Mouse (Mus musculus) thymus, adult 2 months (tissue): ENCODE results near the gene Il5ra. TPM values are rescaled to one million over a fixed set of nuclear protein-coding genes. Genes with fewer than 3 reads are reported as not detected.

Experiments used
- DNase-seq: peaks from one replicate; pipeline ENCODE4 v3.0.0; 2021
- H3K27ac ChIP-seq: fragments of 200-500 bp; 2 replicates; pipeline ENCODE4 v1.5.1; 2012; ENCODE audit warnings: low read length, control low read depth; ENCODE audit not compliant: control insufficient read depth, insufficient read depth
- H3K27me3 ChIP-seq: fragments of 200-500 bp; 2 replicates; pipeline ENCODE4 v1.6.1; 2012; ENCODE audit warnings: mild to moderate bottlenecking, low read length, moderate library complexity, mixed read lengths; ENCODE audit not compliant: control insufficient read depth, insufficient read depth
- H3K36me3 ChIP-seq: fragments of 200-500 bp; 2 replicates; pipeline ENCODE4 v1.6.1; 2012; ENCODE audit warnings: mild to moderate bottlenecking, low read length, moderate library complexity; ENCODE audit not compliant: control insufficient read depth, insufficient read depth
- H3K4me1 ChIP-seq: fragments of 200-500 bp; replicated peaks from 2 replicates; pipeline ENCODE4 v1.6.1; 2012; ENCODE audit warnings: low read length; ENCODE audit not compliant: control insufficient read depth, insufficient read depth
- H3K4me3 ChIP-seq: fragments of 200-500 bp; 2 replicates; pipeline ENCODE4 v1.5.1; 2012; ENCODE audit warnings: mild to moderate bottlenecking, low read length, control low read depth, moderate library complexity; ENCODE audit not compliant: control insufficient read depth, insufficient read depth
- CTCF ChIP-seq: fragments of 200-500 bp; IDR thresholded peaks from 2 replicates; pipeline ENCODE4 v1.5.1; 2012; ENCODE audit warnings: mild to moderate bottlenecking, control low read depth, low read length, moderate library complexity, borderline replicate concordance; ENCODE audit not compliant: control insufficient read depth, poor library complexity, insufficient read depth; ENCODE audit errors: extremely low read depth
- POLR2A ChIP-seq: fragments of 200-500 bp; IDR thresholded peaks from 2 replicates; pipeline ENCODE4 v1.6.1; 2012; ENCODE audit warnings: mild to moderate bottlenecking, low read length, control low read depth, moderate library complexity; ENCODE audit not compliant: control insufficient read depth, poor library complexity, insufficient read depth; ENCODE audit errors: extremely low read depth
- WGBS: fragments of 180-500 bp; shearing (Covaris S2); methylation state at CpG from one replicate; pipeline ENCODE4 v1.1.7; 2018; 5-methylcytosine and 5-hydroxymethylcytosine counted together
- polyA plus RNA-seq: library from polyadenylated mRNA; depleted of rRNA; stranded (reverse); fragments of >200 nt; gene quantifications from 2 replicates; pipeline ENCODE4 v1.2.3, GENCODE M21; 2012; rRNA removed

Gene Il5ra
- polyA plus RNA-seq: 0.19 and 0.26 TPM in 2 replicates

GRCm38 (mm10) chr6:106748887-106749388, at the start of gene Il5ra:
Gene Il5ra, minus strand, starts transcription at chr6:106749037.
- no peaks in the 10 kb centered on the region for H3K27me3 ChIP-seq
- TF ChIP-seq CTCF (no peak), POLR2A (no peak)
- WGBS: 9% methylated on average over 6 of the region's 6 CpGs
- no peaks in the 10 kb centered on the region for H3K36me3 ChIP-seq
- H3K27ac ChIP-seq: no peak within 1 kb of the TSS
- peak; percentile 3 for DNase-seq
- 0 out of 2 replicates have a peak, but pooled peaks cover 4% of the 10 kb centered on the region for H3K4me1 ChIP-seq
- H3K4me3 ChIP-seq: no peak within 1 kb of the TSS

GRCm38 (mm10) chr6:106794094-106794814, 45.4 kb upstream of the Il5ra start:
- H3K4me1 ChIP-seq: peaks cover 9% of the 10 kb centered on the region
- WGBS: 33% methylated on average over 13 of the region's 13 CpGs
- peak overlapping the region; percentile 33 for H3K4me3 ChIP-seq
- TF ChIP-seq POLR2A (no peak), CTCF (no peak)
- peak overlapping the region; percentile 79 for H3K27ac ChIP-seq
- DNase-seq: peak; percentile 23
- no peaks in the 10 kb centered on the region for H3K27me3 ChIP-seq
- H3K36me3 ChIP-seq: peaks cover 17% of the 10 kb centered on the region

GRCm38 (mm10) chr6:106793621-106794020, 44.8 kb upstream of the Il5ra start:
- peaks cover 9% of the 10 kb centered on the region for H3K4me1 ChIP-seq
- peak overlapping the region; percentile 33 for H3K4me3 ChIP-seq
- H3K36me3 ChIP-seq: peaks cover 17% of the 10 kb centered on the region
- TF ChIP-seq POLR2A (no peak), CTCF (no peak)
- WGBS: 77% methylated on average over 10 of the region's 10 CpGs
- no peaks in the 10 kb centered on the region for H3K27me3 ChIP-seq
- H3K27ac ChIP-seq: peak overlapping the region; percentile 79
- DNase-seq: no peak

- no peak overlapping the region for H3K4me3 ChIP-seq
- no peaks in the 10 kb centered on the region for H3K27me3 ChIP-seq
- H3K36me3 ChIP-seq: peaks cover 17% of the 10 kb centered on the region
- WGBS: 61% methylated on average over 7 of the region's 7 CpGs
- TF ChIP-seq POLR2A (no peak), CTCF (no peak)
- DNase-seq: no peak
- peaks cover 7% of the 10 kb centered on the region for H3K4me1 ChIP-seq
- no peak overlapping the region for H3K27ac ChIP-seq
These were observed 44.3 kb upstream of the Il5ra start for GRCm38 (mm10) chr6:106793088-106793487.

DNA sequence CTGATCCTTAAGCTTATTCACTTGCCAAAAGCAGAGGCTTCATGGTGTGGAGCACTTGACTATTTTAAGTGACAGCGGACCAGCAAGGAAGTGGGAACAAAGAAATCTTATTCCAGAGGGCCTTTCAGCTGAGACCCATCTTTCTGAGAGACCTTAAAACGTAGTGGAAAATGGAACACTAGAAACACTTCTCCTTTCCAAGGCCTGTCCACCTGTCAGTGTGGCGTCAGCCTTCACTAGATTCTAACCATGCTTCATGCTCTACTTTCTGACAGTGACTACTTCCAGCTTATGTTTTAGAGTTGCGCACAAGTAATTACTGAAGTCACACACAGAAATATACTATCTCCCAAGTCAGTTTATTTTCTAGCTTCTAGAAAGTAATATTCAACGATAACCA, 43.6 kb upstream of the Il5ra start:
- no peak for DNase-seq
- H3K4me3 ChIP-seq: no peak overlapping the region
- no peak overlapping the region for H3K27ac ChIP-seq
- no peak for TF ChIP-seq POLR2A
- no peak for TF ChIP-seq CTCF
- H3K27me3 ChIP-seq: no peaks in the 10 kb centered on the region
- WGBS: over 99% methylated on average over 5 of the region's 5 CpGs
- peaks cover 18% of the 10 kb centered on the region for H3K36me3 ChIP-seq
- peaks cover 7% of the 10 kb centered on the region for H3K4me1 ChIP-seq

DNA sequence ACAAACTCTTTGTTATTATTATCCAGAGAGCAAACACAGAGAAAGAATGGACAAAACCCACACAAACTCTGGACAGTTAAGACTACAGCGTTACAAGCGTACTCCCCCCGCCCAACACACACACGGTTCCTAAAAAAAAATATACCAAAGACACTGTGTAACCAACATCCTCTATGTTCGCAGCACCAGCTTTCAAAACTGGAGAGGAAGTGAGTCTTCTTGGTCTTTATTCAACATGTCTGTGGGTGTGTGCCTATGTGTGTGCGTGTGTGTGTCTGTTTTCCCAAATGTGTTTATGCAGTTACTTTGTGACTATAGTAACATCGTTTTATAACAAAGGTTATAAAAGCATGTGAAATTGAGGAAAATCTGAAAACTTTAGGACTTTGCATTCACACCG, 42.6 kb upstream of the Il5ra start:
- TF ChIP-seq POLR2A (no peak), CTCF (no peak)
- Histone ChIP-seq H3K4me1 (peaks cover 7% of the 10 kb centered on the region), H3K27me3 (no peaks in the 10 kb centered on the region), H3K36me3 (peaks cover 25% of the 10 kb centered on the region), H3K27ac (no peak overlapping the region), H3K4me3 (no peak overlapping the region)
- no peak for DNase-seq
- 70% methylated on average over 8 of the region's 8 CpGs for WGBS

- no peak for DNase-seq
- H3K27ac ChIP-seq: no peak overlapping the region
- no peak for TF ChIP-seq POLR2A
- TF ChIP-seq CTCF: no peak
- H3K27me3 ChIP-seq: no peaks in the 10 kb centered on the region
- WGBS: 93% methylated on average over 3 of the region's 3 CpGs
- no peaks in the 10 kb centered on the region for H3K4me1 ChIP-seq
- no peak overlapping the region for H3K4me3 ChIP-seq
- H3K36me3 ChIP-seq: peaks cover 31% of the 10 kb centered on the region
These were observed 38.3 kb upstream of the Il5ra start for GRCm38 (mm10) chr6:106787138-106787537.

- H3K27ac ChIP-seq: no peak overlapping the region
- no peaks in the 10 kb centered on the region for H3K27me3 ChIP-seq
- WGBS: 28% methylated on average over 4 of the region's 4 CpGs
- H3K4me3 ChIP-seq: no peak overlapping the region; the same call in 1 of the 2 replicates
- TF ChIP-seq CTCF: no peak
- TF ChIP-seq POLR2A: no peak
- no peak for DNase-seq
- peaks cover 4% of the 10 kb centered on the region for H3K4me1 ChIP-seq
- H3K36me3 ChIP-seq: peaks cover 16% of the 10 kb centered on the region
These were observed 21.2 kb upstream of the Il5ra start for GRCm38 (mm10) chr6:106770046-106770445.
